Mouse (Mus musculus): ENCODE data around the gene Itpk1.

Gene Itpk1

DNA sequence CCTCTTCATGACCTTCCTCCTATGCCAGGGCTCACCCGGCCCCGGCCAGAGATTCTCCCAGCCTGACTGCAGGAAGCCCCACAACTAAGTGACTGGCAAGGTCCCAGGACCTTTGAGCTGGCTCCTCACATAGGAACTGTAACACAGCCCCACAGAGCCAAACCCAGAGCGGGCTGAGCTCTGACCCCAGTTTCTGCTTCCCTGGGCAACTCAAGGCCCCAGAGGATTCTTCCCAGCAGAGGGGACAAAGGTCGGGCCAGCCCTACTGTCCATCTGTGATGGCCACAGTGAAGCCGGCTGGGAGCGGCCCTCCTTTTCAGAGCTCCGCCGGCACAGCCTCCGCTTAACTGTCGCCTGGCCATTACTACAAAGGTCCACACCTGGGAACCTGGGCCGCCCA is 13.6 kb downstream of the Itpk1 start:
- no peak for DNase-seq (ENCODE audit: low read depth)

DNA sequence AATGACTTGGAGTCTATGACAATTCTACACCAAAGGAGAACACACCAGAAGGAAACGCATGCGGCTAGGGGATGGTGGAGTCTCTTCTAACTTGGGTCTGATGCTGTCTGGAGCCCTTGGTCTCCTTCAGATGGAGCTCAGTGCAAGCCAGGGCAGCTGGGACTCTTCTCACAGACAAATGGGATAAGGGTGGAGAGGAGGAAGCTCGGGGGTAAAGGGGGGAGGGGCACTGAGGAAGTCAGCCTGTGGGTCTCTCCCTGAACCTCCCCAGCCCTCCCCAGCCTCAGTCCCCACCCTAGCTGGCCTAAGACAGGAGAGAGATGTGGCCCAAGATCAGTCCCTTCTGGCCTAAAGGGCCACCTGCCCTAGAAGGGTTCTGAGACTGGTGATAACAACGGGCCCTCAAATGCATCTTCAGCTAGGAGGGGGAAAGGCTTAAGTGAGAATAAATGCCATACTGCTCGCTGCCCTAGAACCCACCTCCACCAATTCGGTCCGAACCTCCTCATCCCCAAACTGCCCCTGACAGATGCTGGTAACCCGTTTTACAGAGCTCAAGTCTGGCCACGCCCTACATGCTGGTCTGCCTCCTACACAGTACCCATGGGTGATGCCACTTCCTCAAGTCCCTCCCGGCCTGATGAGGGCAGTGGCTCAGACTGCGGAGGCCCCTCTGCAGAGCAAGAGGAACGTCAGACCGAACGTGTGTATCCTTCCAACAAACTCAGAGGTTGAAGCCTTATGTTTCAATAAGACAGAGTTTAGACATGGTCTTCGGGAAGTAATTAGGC is 14.8 kb downstream of the Itpk1 start:
- peak; percentile 88 for DNase-seq (ENCODE audit: low read depth)

GRCm38 (mm10) chr12:102686321-102686720 is 18.4 kb downstream of the Itpk1 start:
- DNase-seq (ENCODE audit: low read depth): no peak

GRCm38 (mm10) chr12:102685523-102685931 is 19.2 kb downstream of the Itpk1 start:
- no peak for DNase-seq (ENCODE audit: low read depth)

- no peak for DNase-seq (ENCODE audit: low read depth)
These were observed 19.9 kb downstream of the Itpk1 start for GRCm38 (mm10) chr12:102684720-102685386.

DNA sequence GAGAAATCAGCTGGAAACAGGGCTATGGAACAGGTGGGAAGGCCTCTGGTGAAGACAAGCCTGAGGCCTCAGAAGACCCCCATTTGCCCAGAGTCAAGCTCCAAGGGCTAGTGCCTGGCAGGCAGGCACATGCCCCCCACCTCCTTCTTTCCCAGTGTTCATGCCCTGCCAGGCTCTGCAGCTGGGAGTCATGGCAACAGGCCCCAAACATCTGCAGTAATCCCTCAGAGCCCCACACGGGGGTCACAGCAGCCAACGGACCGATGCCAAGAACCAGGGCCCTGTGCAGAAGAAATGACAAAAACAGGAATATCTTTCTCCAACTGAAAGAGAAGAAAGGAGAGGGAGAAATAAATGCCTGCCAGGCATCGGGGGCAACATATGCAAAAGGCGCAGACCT is 20.8 kb downstream of the Itpk1 start:
- DNase-seq (ENCODE audit: low read depth): no peak

GRCm38 (mm10) chr12:102683438-102683837 is 21.3 kb downstream of the Itpk1 start:
- no peak for DNase-seq (ENCODE audit: low read depth)

DNA sequence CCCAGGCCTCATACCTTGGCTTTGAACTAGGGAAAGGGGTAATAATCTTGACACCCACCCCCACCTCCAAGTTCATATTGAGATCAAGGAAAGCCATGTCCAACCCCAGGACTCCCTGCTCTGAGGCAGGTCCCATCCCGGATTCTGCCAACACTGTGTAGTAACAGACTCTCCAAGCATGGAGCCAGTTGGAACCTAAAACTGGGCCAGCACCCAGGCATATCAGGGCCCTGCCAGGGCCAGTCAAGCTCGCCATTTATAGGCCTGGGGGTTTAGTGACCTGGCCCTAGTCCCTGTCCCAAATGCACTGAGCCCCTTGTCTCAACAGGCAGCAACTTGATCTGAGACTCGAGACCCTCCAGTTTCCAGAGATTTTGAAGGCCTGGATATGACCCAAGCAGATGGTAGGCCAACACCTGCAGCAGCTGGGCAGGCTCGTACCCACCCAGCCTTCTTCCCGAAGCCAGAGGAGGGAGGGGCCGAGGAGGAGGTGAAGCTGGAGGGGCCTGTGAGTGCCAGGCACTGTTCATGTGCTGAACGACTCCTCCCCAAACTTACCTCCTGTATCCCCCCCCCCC is 21.9 kb downstream of the Itpk1 start:
- DNase-seq (ENCODE audit: low read depth): no peak

- DNase-seq (ENCODE audit: low read depth): no peak
These were observed 22.6 kb downstream of the Itpk1 start for GRCm38 (mm10) chr12:102682085-102682484.

DNA sequence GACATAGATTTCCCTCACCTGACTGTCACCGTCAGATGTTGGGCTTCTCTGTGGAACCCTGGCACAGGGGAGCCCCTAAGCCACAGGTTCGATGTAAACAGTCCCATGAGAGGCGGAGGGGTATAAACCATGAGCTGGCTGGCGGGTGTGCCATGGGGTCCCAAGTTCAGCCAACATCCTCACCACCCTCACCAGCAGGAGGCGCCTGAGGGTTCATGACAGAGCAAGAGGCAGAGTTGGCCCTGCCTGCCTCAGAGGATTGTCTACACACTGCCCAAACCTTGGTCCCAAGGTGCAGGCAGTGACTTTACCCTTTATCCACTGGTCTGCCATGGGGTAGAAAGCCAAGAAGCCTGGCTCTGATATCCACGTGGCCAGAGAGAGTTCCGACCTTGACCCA is 23.1 kb downstream of the Itpk1 start:
- DNase-seq (ENCODE audit: low read depth): peak; percentile 77

- DNase-seq (ENCODE audit: low read depth): no peak
These were observed 25.9 kb downstream of the Itpk1 start for GRCm38 (mm10) chr12:102678820-102679219.

DNA sequence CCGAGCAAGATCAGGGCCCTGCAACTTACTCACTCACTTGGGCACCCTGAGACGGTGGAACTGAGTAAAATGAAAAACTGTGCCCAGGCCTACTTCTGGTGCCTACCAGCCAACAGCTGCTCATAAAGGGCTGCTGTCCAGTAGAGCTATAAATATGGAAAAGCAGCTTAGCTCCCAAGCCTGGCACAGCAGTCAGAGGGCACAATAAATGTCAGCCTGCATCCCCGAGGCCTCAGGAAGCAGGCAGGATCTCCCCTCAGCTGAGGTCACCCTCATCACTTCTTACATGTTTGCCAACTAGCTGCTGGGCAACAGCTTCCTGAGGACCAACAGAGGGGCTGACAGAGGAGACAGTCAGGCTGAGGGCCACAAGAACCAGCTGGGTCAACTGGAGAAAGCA is 27.6 kb downstream of the Itpk1 start:
- DNase-seq (ENCODE audit: low read depth): no peak

DNA sequence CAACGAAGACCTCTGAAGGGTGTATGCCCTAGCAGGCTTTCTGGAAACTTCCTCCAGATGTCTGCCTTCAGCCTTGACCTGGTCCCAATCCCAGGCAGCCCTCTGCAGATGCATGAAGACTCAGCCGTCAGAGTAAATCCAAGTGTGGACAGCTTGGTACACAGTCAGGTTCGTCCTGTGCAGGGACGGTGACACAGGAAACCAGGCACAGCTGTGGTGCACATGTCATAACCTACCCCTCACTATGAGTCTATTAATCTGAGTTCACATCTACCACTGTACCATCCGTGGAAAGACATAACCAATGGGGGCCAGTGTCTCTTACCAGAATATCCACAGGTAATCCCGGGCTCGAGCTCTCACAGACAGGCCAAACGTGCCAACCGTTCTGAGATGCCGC is 30.2 kb downstream of the Itpk1 start:
- DNase-seq (ENCODE audit: low read depth): peak; percentile 82

DNA sequence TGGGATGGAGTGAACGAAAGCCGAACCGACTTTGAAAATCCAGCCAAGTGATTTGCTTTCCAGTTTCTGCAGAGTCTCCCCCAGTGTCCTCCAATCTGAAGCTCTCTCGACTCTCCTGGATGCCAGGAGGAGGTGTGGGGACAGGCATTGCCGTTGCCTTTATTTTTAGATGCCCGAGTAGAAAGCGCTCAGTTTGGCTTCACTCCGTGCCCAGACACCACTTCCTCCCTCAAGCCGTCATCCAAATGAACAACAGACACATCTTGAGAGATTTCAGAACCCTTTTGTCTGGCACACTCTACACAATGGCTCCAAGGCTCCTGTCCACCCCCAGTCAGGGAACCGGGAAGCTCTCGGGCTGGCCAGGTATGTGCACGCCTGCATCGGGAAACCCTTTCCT is 30.6 kb downstream of the Itpk1 start:
- peak; percentile 75 for DNase-seq (ENCODE audit: low read depth)

DNA sequence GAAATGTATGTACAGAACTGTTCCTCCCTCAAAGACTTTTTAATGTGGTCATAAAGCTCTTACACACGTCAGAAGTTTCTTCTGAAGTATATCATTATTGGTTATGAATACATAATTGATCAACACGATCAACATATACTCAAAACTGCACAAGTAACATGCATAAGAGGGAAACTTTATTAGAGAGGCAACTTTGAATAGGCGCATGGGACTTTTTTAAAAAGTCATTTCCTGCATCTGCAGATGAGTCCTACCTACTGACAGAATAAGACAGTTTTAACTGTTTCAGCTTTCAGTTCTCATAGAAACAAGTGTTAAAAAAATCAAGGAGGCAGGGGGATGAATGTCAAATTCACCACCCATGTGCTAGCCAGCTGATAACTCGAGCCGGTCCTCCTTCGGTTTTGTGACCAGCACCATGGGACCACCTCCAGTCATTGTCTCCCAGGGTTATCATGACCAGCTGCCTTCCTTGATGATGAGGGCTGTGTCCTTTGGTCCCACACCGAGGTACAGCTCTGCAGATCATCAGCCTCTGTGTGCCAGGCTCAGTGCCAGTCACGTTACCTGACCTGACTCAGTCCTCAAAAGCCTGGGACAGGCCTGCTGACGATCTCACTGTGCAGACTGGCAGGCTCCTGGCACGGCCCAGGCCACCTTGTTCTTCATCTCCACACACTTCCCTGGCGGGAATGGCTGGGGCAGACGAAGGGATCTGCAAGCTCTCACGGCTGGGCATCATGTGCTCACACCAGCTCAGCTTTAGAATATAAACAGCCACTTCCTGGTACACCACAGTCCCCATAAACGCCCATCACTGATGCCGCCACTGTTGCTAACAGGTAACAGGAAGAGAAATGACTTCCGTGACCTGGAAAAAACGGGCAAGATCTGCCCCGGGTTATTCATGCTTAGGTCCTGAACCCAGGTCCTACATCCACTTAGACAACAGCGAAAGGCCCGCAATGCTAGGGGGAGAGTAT is 31.6 kb downstream of the Itpk1 start:
- DNase-seq (ENCODE audit: low read depth): peak; percentile 81

GRCm38 (mm10) chr12:102672176-102672575 is 32.6 kb downstream of the Itpk1 start:
- DNase-seq (ENCODE audit: low read depth): peak; percentile 54

GRCm38 (mm10) chr12:102670848-102671247 is 33.9 kb downstream of the Itpk1 start:
- no peak for DNase-seq (ENCODE audit: low read depth)

DNA sequence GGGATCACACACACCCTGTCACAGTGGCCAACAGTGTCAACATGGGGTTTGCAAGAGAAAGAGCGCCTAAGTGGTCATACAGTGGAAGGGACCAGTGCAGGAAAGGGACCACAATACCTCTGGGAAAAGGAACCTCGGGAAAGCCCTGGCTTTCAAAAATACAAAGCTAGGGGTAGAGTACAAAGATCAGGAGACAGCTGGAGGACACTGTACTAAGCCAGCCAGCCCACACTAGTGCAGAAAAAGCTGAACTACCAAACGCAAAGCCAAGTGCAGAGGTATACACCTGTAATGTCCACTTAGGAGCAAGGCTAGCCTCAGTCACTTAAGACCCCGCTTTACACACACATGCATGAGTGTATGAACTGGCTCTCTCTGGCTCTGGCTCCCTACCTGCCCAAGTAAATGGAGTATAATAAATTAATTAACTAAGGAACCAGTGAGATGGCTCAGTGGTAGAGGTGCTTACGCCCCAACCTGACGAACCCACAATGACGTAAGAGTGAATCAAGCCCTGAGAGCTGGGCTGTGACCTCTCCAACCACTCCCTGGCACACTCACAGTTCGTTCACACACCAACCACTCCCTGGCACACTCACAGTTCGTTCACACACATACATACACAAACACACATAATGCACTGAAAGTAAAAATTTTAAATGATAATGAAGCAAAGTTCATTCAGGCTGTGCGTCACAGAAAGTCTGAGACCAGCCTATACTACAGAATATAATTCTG is 39.1 kb downstream of the Itpk1 start:
- DNase-seq (ENCODE audit: low read depth): no peak

DNA sequence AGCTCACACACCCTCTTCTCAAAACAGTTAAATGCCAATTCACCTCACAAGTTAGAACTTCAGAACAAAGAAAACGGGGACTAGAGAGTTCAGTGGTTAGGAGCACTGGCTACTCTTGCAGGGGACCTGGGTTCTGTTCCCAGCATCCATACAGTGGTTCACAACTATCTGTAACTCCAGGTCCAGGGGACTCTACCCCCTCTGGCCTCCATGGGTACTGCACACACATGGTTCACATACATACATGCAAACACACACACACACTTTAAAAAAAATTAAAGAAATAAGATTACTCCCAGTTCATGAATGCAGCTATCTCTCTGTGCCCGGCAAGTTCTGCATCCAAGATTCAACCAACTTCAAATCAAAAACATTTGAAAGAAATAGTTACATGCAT is 40.7 kb downstream of the Itpk1 start:
- DNase-seq (ENCODE audit: low read depth): no peak

- DNase-seq (ENCODE audit: low read depth): no peak
These were observed 41.2 kb downstream of the Itpk1 start for GRCm38 (mm10) chr12:102663349-102664051.

DNA sequence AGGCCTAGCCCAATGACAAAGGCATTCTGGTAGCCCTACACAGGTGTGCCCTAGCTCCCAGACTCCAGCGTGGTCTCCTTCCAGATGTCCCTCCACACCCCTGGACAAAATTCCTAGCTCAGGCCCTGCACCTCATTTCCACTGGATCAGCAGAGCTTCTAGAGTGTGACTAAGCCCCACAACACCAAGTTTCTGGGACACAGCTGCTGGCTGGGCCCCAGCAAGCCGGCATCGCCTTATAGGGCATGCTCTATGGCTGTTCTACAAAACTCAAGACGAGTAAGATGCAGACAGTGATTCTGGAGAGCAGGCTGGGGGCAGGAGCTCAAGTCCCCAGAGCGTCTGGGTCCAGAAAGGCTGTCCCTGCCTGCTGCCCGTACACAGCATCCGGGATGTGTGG is 43.0 kb downstream of the Itpk1 start:
- DNase-seq (ENCODE audit: low read depth): no peak
